Mouse (Mus musculus): ENCODE data around the gene Zfp365. TPM values are rescaled to one million over a fixed set of nuclear protein-coding genes. Genes with fewer than 3 reads are reported as not detected.

Gene Zfp365
- polyA plus RNA-seq, 1 experiment from 2014 or later, result 1.5 TPM

DNA sequence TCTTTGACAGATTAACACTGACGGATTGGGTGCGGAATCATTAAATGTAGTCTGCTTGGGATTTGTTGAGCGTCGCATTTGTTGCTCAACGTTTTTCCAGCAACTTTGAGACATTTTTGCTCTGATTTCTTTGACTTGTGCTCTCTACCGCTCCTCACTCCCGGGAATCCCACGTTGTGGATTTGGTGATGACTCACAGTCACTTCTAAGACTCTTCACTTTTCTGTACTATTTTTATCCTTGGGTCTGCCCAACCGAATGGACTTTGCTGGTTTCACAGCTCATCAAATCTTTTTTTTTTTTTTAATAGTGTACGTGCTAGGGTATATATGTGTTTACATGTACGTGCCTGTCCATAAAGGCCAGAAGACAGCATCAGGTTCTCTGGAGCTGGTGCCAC is 20.3 kb upstream of the Zfp365 start:
- ATAC-seq (ENCODE audit: insufficient number of reproducible peaks, insufficient read depth, low FRiP score, low read depth), result no peak
- Histone ChIP-seq H3K27ac (ENCODE audit: low read length) (no peak overlapping the region), H3K27me3 (ENCODE audit: control insufficient read depth, insufficient read depth, low read length) (no peaks in the 10 kb centered on the region), H3K4me1 (ENCODE audit: control insufficient read depth, insufficient read depth, low read length) (no peaks in the 10 kb centered on the region), H3K9me3 (ENCODE audit: control insufficient read depth, low read depth, low read length) (no peaks in the 10 kb centered on the region), H3K4me2 (replicated peaks; ENCODE audit: low read depth, low read length) (no peak overlapping the region), H3K4me3 (ENCODE audit: low read depth, low read length) (no peak overlapping the region), H3K9ac (replicated peaks; ENCODE audit: low read depth, low read length) (no peak overlapping the region), H3K36me3 (ENCODE audit: control insufficient read depth, insufficient read depth, low read length) (no peaks in the 10 kb centered on the region)
- 85% methylated on average over 11 of the region's 11 CpGs for WGBS

DNA sequence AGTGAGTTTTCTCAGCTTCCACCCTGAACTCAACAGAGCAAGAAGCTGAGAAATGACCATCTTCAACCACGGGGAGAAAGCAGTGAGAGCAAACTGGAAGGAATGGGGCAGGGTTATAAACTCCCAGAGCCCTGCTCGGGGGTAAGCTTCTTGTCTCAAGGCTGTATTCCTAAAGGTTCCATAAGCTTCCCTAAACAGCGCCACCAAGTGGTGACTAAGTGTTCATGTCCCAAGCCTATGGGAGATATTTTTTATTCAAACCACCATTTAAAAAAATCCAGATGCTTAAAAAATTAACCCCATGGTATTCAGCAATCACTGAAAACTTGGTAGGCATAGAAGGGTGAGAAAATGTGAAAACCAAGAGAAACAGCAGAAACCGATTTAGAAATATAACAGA is 18.9 kb upstream of the Zfp365 start:
- WGBS, result 79% methylated on average over 4 of the region's 4 CpGs

DNA sequence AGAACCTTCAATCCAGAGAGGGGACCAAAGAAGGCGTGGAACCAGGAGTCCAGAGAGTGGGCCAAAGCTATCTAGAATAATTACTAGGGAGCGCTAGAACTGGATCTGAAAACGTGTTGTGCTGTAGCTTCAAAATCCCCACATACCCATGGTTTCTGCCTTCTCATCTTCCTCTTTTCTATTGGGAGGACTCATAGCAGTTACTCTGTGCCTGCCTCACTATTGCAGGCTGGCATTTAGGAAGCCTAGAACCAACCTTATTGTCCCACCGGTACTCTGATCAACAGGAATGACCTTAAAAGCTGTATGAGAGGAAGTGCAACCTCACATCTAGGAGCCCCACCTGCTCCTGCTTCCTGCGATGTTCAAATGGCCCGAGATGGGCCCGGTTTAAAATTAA is 16.1 kb upstream of the Zfp365 start:
- H3K27ac ChIP-seq (ENCODE audit: low read length), result no peak overlapping the region
- no peak for ATAC-seq (ENCODE audit: insufficient number of reproducible peaks, insufficient read depth, low FRiP score, low read depth)
- no peaks in the 10 kb centered on the region for H3K9me3 ChIP-seq (ENCODE audit: control insufficient read depth, low read depth, low read length)
- H3K36me3 ChIP-seq (ENCODE audit: control insufficient read depth, insufficient read depth, low read length), result no peaks in the 10 kb centered on the region
- no peak overlapping the region for H3K9ac ChIP-seq (replicated peaks; ENCODE audit: low read depth, low read length)
- H3K27me3 ChIP-seq (ENCODE audit: control insufficient read depth, insufficient read depth, low read length), result no peaks in the 10 kb centered on the region
- WGBS, result 83% methylated on average over 7 of the region's 7 CpGs
- no peaks in the 10 kb centered on the region for H3K4me1 ChIP-seq (ENCODE audit: control insufficient read depth, insufficient read depth, low read length)
- H3K4me3 ChIP-seq (ENCODE audit: low read depth, low read length), result no peak overlapping the region
- no peak overlapping the region for H3K4me2 ChIP-seq (replicated peaks; ENCODE audit: low read depth, low read length)

More for the DNA sequence above, 18.9 kb upstream of the Zfp365 start:
- H3K9ac ChIP-seq (replicated peaks; ENCODE audit: low read depth, low read length), result no peak overlapping the region
- no peaks in the 10 kb centered on the region for H3K27me3 ChIP-seq (ENCODE audit: control insufficient read depth, insufficient read depth, low read length)
- no peaks in the 10 kb centered on the region for H3K9me3 ChIP-seq (ENCODE audit: control insufficient read depth, low read depth, low read length)
- no peak overlapping the region for H3K27ac ChIP-seq (ENCODE audit: low read length)
- no peak for ATAC-seq (ENCODE audit: insufficient number of reproducible peaks, insufficient read depth, low FRiP score, low read depth)
- H3K4me1 ChIP-seq (ENCODE audit: control insufficient read depth, insufficient read depth, low read length), result no peaks in the 10 kb centered on the region
- H3K36me3 ChIP-seq (ENCODE audit: control insufficient read depth, insufficient read depth, low read length), result no peaks in the 10 kb centered on the region
- H3K4me3 ChIP-seq (ENCODE audit: low read depth, low read length), result no peak overlapping the region
- H3K4me2 ChIP-seq (replicated peaks; ENCODE audit: low read depth, low read length), result no peak overlapping the region

DNA sequence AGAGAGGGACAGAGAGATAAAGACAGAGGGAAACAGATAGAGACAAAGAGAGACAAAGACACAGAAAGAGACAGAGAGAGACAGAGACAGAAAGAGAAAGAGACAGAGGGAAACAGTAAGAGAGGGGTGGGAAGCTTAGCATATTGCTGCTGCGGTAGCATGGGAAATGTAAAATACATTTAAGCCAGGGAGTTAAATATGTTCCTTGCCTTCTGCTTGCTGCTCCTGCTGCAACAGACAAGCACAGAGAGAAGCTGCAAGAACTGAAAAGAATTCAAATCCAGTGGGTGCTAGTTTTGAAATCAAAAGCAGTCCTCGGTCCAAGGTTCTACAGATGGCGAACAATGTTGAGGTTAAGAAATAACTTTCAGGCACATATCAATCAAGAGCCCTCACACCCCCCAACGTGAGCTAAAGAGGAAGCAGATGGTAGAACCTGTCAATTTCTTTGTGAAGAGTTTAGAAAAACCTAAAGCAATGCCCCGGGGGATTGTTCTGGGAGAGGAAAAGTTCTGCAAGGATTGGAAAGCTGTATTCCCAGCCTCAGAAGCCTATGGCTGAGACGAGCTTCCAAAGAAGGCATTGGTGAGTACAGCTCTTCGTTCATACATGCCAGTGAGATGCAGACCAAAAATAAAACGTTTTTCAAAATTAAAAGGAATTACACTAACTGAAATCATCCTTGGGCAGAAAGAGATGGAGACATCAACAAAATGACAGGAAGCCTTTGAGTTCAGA is 15.4 kb upstream of the Zfp365 start:
- no peak overlapping the region for H3K4me3 ChIP-seq (ENCODE audit: low read depth, low read length)
- no peaks in the 10 kb centered on the region for H3K36me3 ChIP-seq (ENCODE audit: control insufficient read depth, insufficient read depth, low read length)
- H3K9ac ChIP-seq (replicated peaks; ENCODE audit: low read depth, low read length), result no peak overlapping the region
- 72% methylated on average over 8 of the region's 8 CpGs for WGBS
- no peaks in the 10 kb centered on the region for H3K9me3 ChIP-seq (ENCODE audit: control insufficient read depth, low read depth, low read length)
- no peak overlapping the region for H3K27ac ChIP-seq (ENCODE audit: low read length)
- no peak overlapping the region for H3K4me2 ChIP-seq (replicated peaks; ENCODE audit: low read depth, low read length)
- ATAC-seq (ENCODE audit: insufficient number of reproducible peaks, insufficient read depth, low FRiP score, low read depth), result no peak
- no peaks in the 10 kb centered on the region for H3K4me1 ChIP-seq (ENCODE audit: control insufficient read depth, insufficient read depth, low read length)
- no peaks in the 10 kb centered on the region for H3K27me3 ChIP-seq (ENCODE audit: control insufficient read depth, insufficient read depth, low read length)

DNA sequence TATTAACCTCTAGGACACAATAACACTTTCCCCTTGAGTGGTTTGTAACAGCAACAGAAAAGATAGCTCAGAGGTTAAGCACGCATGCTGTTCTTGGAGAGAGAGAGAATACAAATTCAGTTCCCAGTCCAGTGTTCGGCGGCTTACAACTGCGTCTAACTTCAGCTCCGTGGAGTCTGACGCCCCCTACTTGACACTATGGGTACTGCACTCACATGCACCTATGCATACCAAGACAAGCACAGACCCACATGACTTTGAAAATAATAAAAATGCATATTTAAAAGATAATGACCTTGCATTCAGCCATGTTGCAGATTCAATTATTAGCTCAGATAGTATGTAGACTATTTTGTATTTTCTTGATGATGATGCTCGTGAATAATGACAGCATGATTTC is 11.6 kb upstream of the Zfp365 start:
- no peaks in the 10 kb centered on the region for H3K27me3 ChIP-seq (ENCODE audit: control insufficient read depth, insufficient read depth, low read length)
- H3K4me3 ChIP-seq (ENCODE audit: low read depth, low read length), result no peak overlapping the region
- no peaks in the 10 kb centered on the region for H3K36me3 ChIP-seq (ENCODE audit: control insufficient read depth, insufficient read depth, low read length)
- whole genome bisulfite sequencing, result 58% methylated on average over 7 of the region's 7 CpGs
- H3K4me2 ChIP-seq (replicated peaks; ENCODE audit: low read depth, low read length), result no peak overlapping the region
- H3K4me1 ChIP-seq (ENCODE audit: control insufficient read depth, insufficient read depth, low read length), result no peaks in the 10 kb centered on the region
- no peak for ATAC-seq (ENCODE audit: insufficient number of reproducible peaks, insufficient read depth, low FRiP score, low read depth)
- no peaks in the 10 kb centered on the region for H3K9me3 ChIP-seq (ENCODE audit: control insufficient read depth, low read depth, low read length)
- no peak overlapping the region for H3K9ac ChIP-seq (replicated peaks; ENCODE audit: low read depth, low read length)
- no peak overlapping the region for H3K27ac ChIP-seq (ENCODE audit: low read length)

DNA sequence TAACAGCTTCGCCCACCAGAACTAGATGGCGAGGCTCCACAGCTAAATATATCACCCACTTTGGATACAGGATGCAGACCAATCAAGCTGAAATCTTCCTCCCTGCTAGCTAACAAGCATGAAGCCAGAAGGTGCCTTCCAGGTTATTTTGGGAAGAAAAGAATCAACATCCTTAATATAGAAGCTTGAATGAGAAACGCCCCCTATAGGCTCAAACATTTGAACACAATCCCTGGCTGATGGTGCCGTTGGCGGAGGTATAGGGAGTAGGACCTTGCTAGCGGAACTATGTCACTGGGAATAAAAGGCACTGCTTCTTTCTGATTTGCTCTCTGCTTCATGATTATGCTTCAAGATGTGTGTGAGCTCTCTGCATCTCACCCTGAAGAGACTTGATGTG is 9.3 kb upstream of the Zfp365 start:
- H3K27me3 ChIP-seq (ENCODE audit: control insufficient read depth, insufficient read depth, low read length), result no peaks in the 10 kb centered on the region
- no peak overlapping the region for H3K4me2 ChIP-seq (replicated peaks; ENCODE audit: low read depth, low read length)
- no peak overlapping the region for H3K9ac ChIP-seq (replicated peaks; ENCODE audit: low read depth, low read length)
- H3K9me3 ChIP-seq (ENCODE audit: control insufficient read depth, low read depth, low read length), result no peaks in the 10 kb centered on the region
- no peak overlapping the region for H3K27ac ChIP-seq (ENCODE audit: low read length)
- H3K4me1 ChIP-seq (ENCODE audit: control insufficient read depth, insufficient read depth, low read length), result no peaks in the 10 kb centered on the region
- WGBS, result 89% methylated on average over 6 of the region's 6 CpGs
- ATAC-seq (ENCODE audit: insufficient number of reproducible peaks, insufficient read depth, low FRiP score, low read depth), result no peak
- H3K36me3 ChIP-seq (ENCODE audit: control insufficient read depth, insufficient read depth, low read length), result no peaks in the 10 kb centered on the region
- H3K4me3 ChIP-seq (ENCODE audit: low read depth, low read length), result no peak overlapping the region

DNA sequence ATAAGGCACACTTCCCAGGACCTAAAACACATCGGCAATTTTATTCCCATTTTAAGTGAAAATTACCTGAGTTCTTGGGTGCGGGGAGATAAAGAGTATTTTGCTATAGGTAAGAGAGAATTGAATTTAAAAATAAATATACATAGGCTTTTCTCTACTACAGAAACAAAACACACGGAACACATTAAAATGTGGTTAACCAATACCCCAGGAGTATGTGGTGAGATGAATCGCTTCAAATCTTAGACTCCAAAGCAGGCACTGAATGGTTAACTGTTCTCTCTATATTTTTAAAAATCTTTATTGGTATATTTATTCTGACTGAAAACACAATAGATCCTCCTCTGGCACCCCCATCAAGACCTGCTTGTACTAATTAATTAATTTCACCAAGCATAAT is 7.2 kb upstream of the Zfp365 start:
- no peaks in the 10 kb centered on the region for H3K4me1 ChIP-seq (ENCODE audit: control insufficient read depth, insufficient read depth, low read length)
- no peaks in the 10 kb centered on the region for H3K9me3 ChIP-seq (ENCODE audit: control insufficient read depth, low read depth, low read length)
- H3K36me3 ChIP-seq (ENCODE audit: control insufficient read depth, insufficient read depth, low read length), result no peaks in the 10 kb centered on the region
- H3K27me3 ChIP-seq (ENCODE audit: control insufficient read depth, insufficient read depth, low read length), result no peaks in the 10 kb centered on the region
- WGBS, result 90% methylated on average over 4 of the region's 4 CpGs
- H3K9ac ChIP-seq (replicated peaks; ENCODE audit: low read depth, low read length), result no peak overlapping the region
- H3K4me2 ChIP-seq (replicated peaks; ENCODE audit: low read depth, low read length), result no peak overlapping the region
- no peak overlapping the region for H3K27ac ChIP-seq (ENCODE audit: low read length)
- H3K4me3 ChIP-seq (ENCODE audit: low read depth, low read length), result no peak overlapping the region
- ATAC-seq (ENCODE audit: insufficient number of reproducible peaks, insufficient read depth, low FRiP score, low read depth), result no peak

DNA sequence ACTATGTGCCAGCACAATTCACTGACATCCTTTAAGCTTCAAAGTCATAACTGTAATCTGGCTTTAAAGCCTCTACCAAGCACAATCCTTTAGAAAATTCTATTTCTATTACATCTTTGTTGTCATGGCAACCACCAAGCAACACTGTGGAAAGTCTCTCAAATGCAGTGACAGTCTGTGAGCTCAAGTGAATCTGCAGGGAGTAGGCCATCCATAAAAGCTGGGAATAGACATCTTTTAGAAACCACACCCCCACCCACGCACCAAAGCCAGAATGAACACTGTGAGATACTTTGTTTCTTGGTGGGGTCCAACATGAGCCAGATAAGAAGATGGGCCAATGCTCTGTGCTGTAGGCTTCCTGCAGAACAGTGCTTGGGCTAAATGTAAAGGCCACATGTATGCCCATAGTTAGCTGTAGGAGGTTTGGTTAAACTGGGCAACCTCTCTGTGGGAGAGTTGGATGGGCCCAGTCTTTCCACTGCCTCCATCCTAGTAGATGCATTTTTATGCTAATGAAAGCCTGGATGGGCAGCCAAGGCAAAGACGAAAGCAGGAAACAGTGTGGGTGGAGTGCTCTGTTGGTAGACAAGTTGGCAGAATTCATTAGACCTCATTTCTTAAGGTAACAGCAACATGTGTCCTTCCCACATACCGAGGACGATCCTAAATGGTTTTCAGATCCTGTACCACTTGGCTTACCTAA is 5.9 kb upstream of the Zfp365 start:
- Histone ChIP-seq H3K9ac (replicated peaks; ENCODE audit: low read depth, low read length) (no peak overlapping the region), H3K27ac (ENCODE audit: low read length) (no peak overlapping the region), H3K4me2 (replicated peaks; ENCODE audit: low read depth, low read length) (no peak overlapping the region), H3K4me3 (ENCODE audit: low read depth, low read length) (no peak overlapping the region), H3K9me3 (ENCODE audit: control insufficient read depth, low read depth, low read length) (no peaks in the 10 kb centered on the region), H3K27me3 (ENCODE audit: control insufficient read depth, insufficient read depth, low read length) (no peaks in the 10 kb centered on the region), H3K4me1 (ENCODE audit: control insufficient read depth, insufficient read depth, low read length) (no peaks in the 10 kb centered on the region), H3K36me3 (ENCODE audit: control insufficient read depth, insufficient read depth, low read length) (no peaks in the 10 kb centered on the region)
- ATAC-seq (ENCODE audit: insufficient number of reproducible peaks, insufficient read depth, low FRiP score, low read depth), result no peak
- WGBS, result 79% methylated on average over 4 of the region's 4 CpGs
